Mouse (Mus musculus) embryonic facial prominence, embryonic 11.5 days (tissue): ENCODE data around the gene Gdf11. TPM values are rescaled to one million over a fixed set of nuclear protein-coding genes. Genes with fewer than 3 reads are reported as not detected.

Experiments
- ATAC-seq: fragments of 200-750 bp; cut with Nextera tagmentation; replicated peaks from 2 replicates; pipeline ENCODE4 v1.8.0; 2017; ENCODE audit warnings: low read depth; ENCODE audit not compliant: insufficient number of reproducible peaks, low FRiP score, low TSS enrichment
- DNase-seq: peaks from one replicate; pipeline ENCODE4 v3.0.0-alpha.2; 2015; ENCODE audit warnings: low spot score
- H3K27ac ChIP-seq: fragments of 300-500 bp; sonication (generic); replicated peaks from 2 replicates; pipeline ENCODE4 v1.5.1; 2014; ENCODE audit warnings: mild to moderate bottlenecking, low read depth, low read length, control low read depth
- H3K27me3 ChIP-seq: fragments of 300-500 bp; sonication (generic); 2 replicates; pipeline ENCODE4 v1.6.1; 2014; ENCODE audit warnings: mild to moderate bottlenecking, low read length, moderate library complexity, mixed read lengths; ENCODE audit not compliant: control insufficient read depth, insufficient read depth
- H3K36me3 ChIP-seq: fragments of 300-500 bp; sonication (generic); replicated peaks from 2 replicates; pipeline ENCODE4 v1.6.1; 2014; ENCODE audit warnings: low read depth, mild to moderate bottlenecking, low read length, moderate library complexity, mixed read lengths; ENCODE audit not compliant: control insufficient read depth, insufficient read depth
- H3K4me1 ChIP-seq: fragments of 300-500 bp; sonication (generic); 2 replicates; pipeline ENCODE4 v1.6.1; 2014; ENCODE audit warnings: low read length, mixed read lengths; ENCODE audit not compliant: control insufficient read depth, insufficient read depth
- H3K4me2 ChIP-seq: fragments of 300-500 bp; sonication (generic); 2 replicates; pipeline ENCODE4 v1.6.1; 2014; ENCODE audit warnings: low read depth, mild to moderate bottlenecking, control low read depth, low read length, moderate library complexity
- H3K4me3 ChIP-seq: fragments of 300-500 bp; sonication (generic); 2 replicates; pipeline ENCODE4 v1.5.1; 2014; ENCODE audit warnings: low read depth, low read length, control low read depth
- H3K9ac ChIP-seq: fragments of 300-500 bp; sonication (generic); replicated peaks from 2 replicates; pipeline ENCODE4 v1.6.1; 2014; ENCODE audit warnings: mild to moderate bottlenecking, control low read depth, low read length
- H3K9me3 ChIP-seq: fragments of 300-500 bp; sonication (generic); replicated peaks from 2 replicates; pipeline ENCODE4 v1.6.1; 2016; ENCODE audit warnings: mild to moderate bottlenecking, low read length, inconsistent platforms, mixed read lengths; ENCODE audit not compliant: control insufficient read depth
- WGBS: fragments of 180-500 bp; shearing (Covaris S2); extraction: QIAGEN DNeasy Blood & Tissue Kit; methylation state at CpG from one replicate; pipeline ENCODE4 v1.1.7; 2014; 5-methylcytosine and 5-hydroxymethylcytosine counted together
- polyA plus RNA-seq: library from polyadenylated mRNA; unstranded; fragments of >200 nt; fragmentation: Nextera tagmentation; extraction: Ambion mirVana; gene quantifications from 2 replicates; pipeline ENCODE4 v1.2.1, GENCODE M21; 2014

Gdf11 gene
- polyA plus RNA-seq, 1 experiment from 2014 or later = 10.9 TPM

- H3K9me3 ChIP-seq = no peaks in the 10 kb centered on the region
- peak overlapping the region; percentile 39 for H3K4me3 ChIP-seq
- DNase-seq = peak; percentile 17
- ATAC-seq = no peak
- peak overlapping the region; percentile 69 for H3K4me2 ChIP-seq
- no peak overlapping the region for H3K27ac ChIP-seq
- H3K9ac ChIP-seq = peak overlapping the region; percentile 13; the same call in 1 of the 2 replicates
- H3K27me3 ChIP-seq = peaks cover 28% of the 10 kb centered on the region
- H3K36me3 ChIP-seq = no peaks in the 10 kb centered on the region
- no peaks in the 10 kb centered on the region; the same call in 1 of the 2 replicates for H3K4me1 ChIP-seq
- WGBS = 3% methylated on average over 21 of the region's 21 CpGs
These were observed 42.6 kb upstream of the Gdf11 start for GRCm38 (mm10) chr10:128933976-128934721.

- 2% methylated on average over 26 of the region's 26 CpGs for WGBS
- no peak within 1 kb of the TSS for H3K27ac ChIP-seq
- H3K36me3 ChIP-seq = no peaks in the 10 kb centered on the region
- peaks cover 26% of the 10 kb centered on the region for H3K27me3 ChIP-seq
- H3K4me1 ChIP-seq = no peaks in the 10 kb centered on the region; the same call in 1 of the 2 replicates
- H3K9ac ChIP-seq = peak within 1 kb of the TSS; percentile 13; the same call in 1 of the 2 replicates
- H3K4me3 ChIP-seq = peak within 1 kb of the TSS; percentile 39
- H3K9me3 ChIP-seq = no peaks in the 10 kb centered on the region
- ATAC-seq (peak; percentile 72), DNase-seq (peak; percentile 68)
- H3K4me2 ChIP-seq = peak within 1 kb of the TSS; percentile 69
These were observed 42.1 kb upstream of the Gdf11 start, which contains the start of gene Itga7 for GRCm38 (mm10) chr10:128933574-128933973. TSS of gene Itga7 (plus strand) at chr10:128933818.

GRCm38 (mm10) chr10:128931441-128931840 is 39.9 kb upstream of the Gdf11 start:
- ATAC-seq = no peak
- Histone ChIP-seq H3K4me1 (no peaks in the 10 kb centered on the region; the same call in 1 of the 2 replicates), H3K4me2 (no peak overlapping the region), H3K27ac (no peak overlapping the region), H3K9ac (no peak overlapping the region), H3K36me3 (no peaks in the 10 kb centered on the region), H3K4me3 (no peak overlapping the region), H3K27me3 (peaks cover 26% of the 10 kb centered on the region), H3K9me3 (no peaks in the 10 kb centered on the region)
- WGBS = 65% methylated on average over 2 of the region's 2 CpGs
- no peak for DNase-seq

- Histone ChIP-seq H3K9me3 (no peaks in the 10 kb centered on the region), H3K4me1 (no peaks in the 10 kb centered on the region; the same call in 1 of the 2 replicates), H3K27me3 (peaks cover 18% of the 10 kb centered on the region), H3K9ac (no peak overlapping the region), H3K27ac (no peak overlapping the region), H3K4me3 (no peak overlapping the region), H3K4me2 (no peak overlapping the region), H3K36me3 (no peaks in the 10 kb centered on the region)
- DNase-seq (no peak), ATAC-seq (no peak)
- WGBS = 72% methylated on average over 7 of the region's 7 CpGs
These were observed 38.3 kb upstream of the Gdf11 start for GRCm38 (mm10) chr10:128929638-128930378.

- Histone ChIP-seq H3K27me3 (peaks cover 4% of the 10 kb centered on the region), H3K36me3 (no peaks in the 10 kb centered on the region), H3K4me3 (no peak overlapping the region), H3K9ac (no peak overlapping the region), H3K4me2 (no peak overlapping the region), H3K9me3 (no peaks in the 10 kb centered on the region), H3K4me1 (no peaks in the 10 kb centered on the region), H3K27ac (no peak overlapping the region)
- no peak for DNase-seq
- no peak for ATAC-seq
- WGBS = 35% methylated on average over 4 of the region's 4 CpGs
These were observed 36.8 kb upstream of the Gdf11 start for GRCm38 (mm10) chr10:128928356-128928755.

GRCm38 (mm10) chr10:128923935-128924334 is 32.4 kb upstream of the Gdf11 start, which contains the start of gene Bloc1s1:
TSS of gene Bloc1s1 (minus strand) at chr10:128924035.
- Histone ChIP-seq H3K4me3 (peak within 1 kb of the TSS; percentile 86), H3K4me1 (no peaks in the 10 kb centered on the region; the same call in 1 of the 2 replicates), H3K36me3 (no peaks in the 10 kb centered on the region), H3K9ac (peak within 1 kb of the TSS; percentile 73), H3K27me3 (no peaks in the 10 kb centered on the region; the same call in 1 of the 2 replicates), H3K27ac (peak within 1 kb of the TSS; percentile 54), H3K4me2 (peak within 1 kb of the TSS; percentile 69), H3K9me3 (no peaks in the 10 kb centered on the region)
- WGBS = 71% methylated on average over 9 of the region's 9 CpGs
- DNase-seq (no peak), ATAC-seq (no peak)

GRCm38 (mm10) chr10:128923013-128923691 is 31.6 kb upstream of the Gdf11 start:
- under 1% methylated on average over 42 of the region's 42 CpGs for WGBS
- H3K4me2 ChIP-seq = peak overlapping the region; percentile 69
- H3K27me3 ChIP-seq = no peaks in the 10 kb centered on the region
- H3K9me3 ChIP-seq = no peaks in the 10 kb centered on the region
- H3K27ac ChIP-seq = peak overlapping the region; percentile 54
- peak overlapping the region; percentile 86 for H3K4me3 ChIP-seq
- DNase-seq (peak; percentile 91), ATAC-seq (peak; percentile 92)
- H3K36me3 ChIP-seq = no peaks in the 10 kb centered on the region; the same call in 1 of the 2 replicates
- H3K4me1 ChIP-seq = no peaks in the 10 kb centered on the region; the same call in 1 of the 2 replicates
- peak overlapping the region; percentile 73 for H3K9ac ChIP-seq
